Mouse (Mus musculus) liver, adult 2 months (tissue): Measurements from ENCODE around the gene Cd68.

Experiments used
- CTCF ChIP-seq: fragments of 200-500 bp; IDR thresholded peaks from 2 replicates; pipeline ENCODE4 v1.5.1; 2011; ENCODE audit warnings: low read depth, low read length, control low read depth
- POLR2A ChIP-seq: fragments of 200-500 bp; IDR thresholded peaks from 2 replicates; pipeline ENCODE4 v1.6.1; 2011; ENCODE audit warnings: low read length, control low read depth; ENCODE audit not compliant: insufficient read depth; ENCODE audit errors: extremely low read depth

DNA sequence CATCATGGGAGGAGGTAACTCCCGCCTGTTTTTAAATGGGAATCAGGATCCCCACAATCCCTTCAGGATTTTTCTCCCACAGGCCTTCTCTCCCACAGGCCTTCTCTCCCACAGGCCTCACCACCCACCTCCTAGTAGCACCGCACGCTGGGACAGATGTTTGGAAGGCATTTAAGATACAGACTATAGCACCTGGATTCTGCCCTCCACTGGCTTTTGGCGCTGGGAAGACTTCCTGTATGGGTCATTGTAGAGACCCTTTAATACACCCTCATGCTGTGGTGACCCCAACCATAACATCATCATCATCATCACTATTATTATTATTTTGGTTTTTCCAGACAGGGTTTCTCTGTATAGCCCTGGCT is 41.5 kb upstream of the Cd68 start:
- TF ChIP-seq POLR2A (no peak), CTCF (no peak)
